Comparison of ENCODE assay signal across 15 mouse cellular contexts in genomic region chr8:124483356-124484115, GRCm38 (mm10). TPM values are rescaled to one million over a fixed set of nuclear protein-coding genes. Genes with fewer than 3 reads are reported as not detected.
A peak's percentile ranks its signal among the peaks of the same experiment; 100 is the strongest.
DNase-seq lines count a peak whose midpoint lies in the region; ATAC-seq and TF ChIP-seq lines count a peak whose summit lies in the region.
"Had no signal": no experiment of that assay in that cellular context is flagged by ENCODE, and none has a peak within 500 bp of the region (broad histone marks: within the 10 kb centered on the region; RNA-seq: fewer than 3 reads in every experiment).

No protein-coding gene starts in this region.

- TF ChIP-seq CTCF in kidney, adult 2 months (conservative IDR thresholded peaks at IDR 0.05; ENCODE audit: insufficient read depth, insufficient read length, low read depth, low read length): peak; percentile 32; the same call in 1 of the 2 replicates
- peak; percentile 32 for TF ChIP-seq CTCF in midbrain, postnatal 0 days (IDR thresholded peaks at IDR 0.05)
- TF ChIP-seq CTCF in stomach, postnatal 0 days (IDR thresholded peaks at IDR 0.05; ENCODE audit: low read depth): peak; percentile 34; the same call in 1 of the 2 replicates

- no peak overlapping the region for H3K4me2 ChIP-seq in midbrain, postnatal 0 days (ENCODE audit: low read depth, low read length, poor library complexity, severe bottlenecking)
- H3K4me2 ChIP-seq in midbrain, embryonic 13.5 days (replicated peaks): no peak overlapping the region
- no peak overlapping the region for H3K4me2 ChIP-seq in stomach, postnatal 0 days (replicated peaks; ENCODE audit: low read depth)
- H3K4me2 ChIP-seq: limb, embryonic 12.5 days; neural tube, embryonic 15.5 days had no signal

- no peak overlapping the region for H3K9ac ChIP-seq in midbrain, postnatal 0 days (replicated peaks; ENCODE audit: low read length, poor library complexity, severe bottlenecking)
- no peak overlapping the region for H3K9ac ChIP-seq in midbrain, embryonic 13.5 days (replicated peaks)
- no peak overlapping the region for H3K9ac ChIP-seq in stomach, postnatal 0 days (ENCODE audit: low read length)
- H3K9ac ChIP-seq: limb, embryonic 12.5 days; neural tube, embryonic 15.5 days had no signal

- no peaks in the 10 kb centered on the region for H3K27me3 ChIP-seq in kidney, adult 2 months (replicated peaks; ENCODE audit: control insufficient read depth, insufficient read depth, low read length)
- H3K27me3 ChIP-seq in midbrain, postnatal 0 days (ENCODE audit: insufficient read depth, low read length): no peaks in the 10 kb centered on the region
- H3K27me3 ChIP-seq in midbrain, embryonic 13.5 days: no peaks in the 10 kb centered on the region
- no peaks in the 10 kb centered on the region for H3K27me3 ChIP-seq in stomach, postnatal 0 days (ENCODE audit: control insufficient read depth, insufficient read depth, low read length)
- H3K27me3 ChIP-seq: limb, embryonic 12.5 days; neural tube, embryonic 15.5 days had no signal

- no peak overlapping the region for H3K27ac ChIP-seq in kidney, adult 2 months (ENCODE audit: insufficient read depth, low read depth, low read length)
- no peak overlapping the region for H3K27ac ChIP-seq in midbrain, postnatal 0 days (ENCODE audit: low read depth, low read length)
- no peak overlapping the region for H3K27ac ChIP-seq in midbrain, embryonic 13.5 days
- no peak overlapping the region for H3K27ac ChIP-seq in stomach, postnatal 0 days (replicated peaks)
- H3K27ac ChIP-seq: limb, embryonic 12.5 days; neural tube, embryonic 15.5 days had no signal

- no peak for TF ChIP-seq POLR2A in kidney, adult 2 months (IDR thresholded peaks at IDR 0.05; ENCODE audit: low read depth, low read length)

- no peaks in the 10 kb centered on the region for H3K9me3 ChIP-seq in midbrain, postnatal 0 days (ENCODE audit: low read length)
- 0 out of 2 replicates have a peak, but pooled peaks cover 3% of the 10 kb centered on the region for H3K9me3 ChIP-seq in midbrain, embryonic 13.5 days
- no peaks in the 10 kb centered on the region for H3K9me3 ChIP-seq in stomach, postnatal 0 days (ENCODE audit: control insufficient read depth, low read length)
- H3K9me3 ChIP-seq: limb, embryonic 12.5 days; neural tube, embryonic 15.5 days had no signal

- 69% methylated on average over 7 of the region's 7 CpGs for WGBS in kidney, adult 2 months
- 74% methylated on average over 7 of the region's 7 CpGs for WGBS in midbrain, postnatal 0 days
- 69% methylated on average over 7 of the region's 7 CpGs for WGBS in midbrain, embryonic 13.5 days
- WGBS in stomach, postnatal 0 days: 70% methylated on average over 7 of the region's 7 CpGs

- H3K36me3 ChIP-seq in kidney, adult 2 months (ENCODE audit: control insufficient read depth, insufficient read depth, low read length): no peaks in the 10 kb centered on the region
- H3K36me3 ChIP-seq in midbrain, postnatal 0 days (ENCODE audit: insufficient read depth, low read length): no peaks in the 10 kb centered on the region
- H3K36me3 ChIP-seq in midbrain, embryonic 13.5 days: no peaks in the 10 kb centered on the region
- no peaks in the 10 kb centered on the region for H3K36me3 ChIP-seq in stomach, postnatal 0 days (ENCODE audit: control insufficient read depth, insufficient read depth, low read length)
- H3K36me3 ChIP-seq: limb, embryonic 12.5 days; neural tube, embryonic 15.5 days had no signal

- TF ChIP-seq EP300 in stomach, postnatal 0 days (optimal IDR thresholded peaks at IDR 0.05): no peak

- H3K4me3 ChIP-seq in kidney, adult 2 months (ENCODE audit: insufficient read depth, low read depth, low read length): no peak overlapping the region
- H3K4me3 ChIP-seq in midbrain, postnatal 0 days (ENCODE audit: low read depth, low read length): no peak overlapping the region
- no peak overlapping the region for H3K4me3 ChIP-seq in midbrain, embryonic 13.5 days (replicated peaks)
- no peak overlapping the region for H3K4me3 ChIP-seq in stomach, postnatal 0 days (ENCODE audit: low read depth, low read length)
- H3K4me3 ChIP-seq: limb, embryonic 12.5 days; neural tube, embryonic 15.5 days had no signal

- no peak for ATAC-seq in midbrain, postnatal 0 days (ENCODE audit: low FRiP score)
- no peak for ATAC-seq in midbrain, embryonic 13.5 days
- no peak for ATAC-seq in stomach, postnatal 0 days (ENCODE audit: low FRiP score, low TSS enrichment)
- ATAC-seq: forebrain, embryonic 14.5 days had no signal

- H3K4me1 ChIP-seq in kidney, adult 2 months (ENCODE audit: control insufficient read depth, insufficient read depth, low read length): no peaks in the 10 kb centered on the region
- H3K4me1 ChIP-seq in midbrain, postnatal 0 days (ENCODE audit: insufficient read depth, low read length): no peaks in the 10 kb centered on the region
- no peaks in the 10 kb centered on the region for H3K4me1 ChIP-seq in midbrain, embryonic 13.5 days (replicated peaks)
- H3K4me1 ChIP-seq in stomach, postnatal 0 days (replicated peaks; ENCODE audit: control insufficient read depth, insufficient read depth): no peaks in the 10 kb centered on the region
- H3K4me1 ChIP-seq: limb, embryonic 12.5 days had no signal

- peak; percentile 68 for DNase-seq in kidney, adult 2 months
- no peak for DNase-seq in kidney, adult 11 months
- no peak for DNase-seq in midbrain, postnatal 0 days (ENCODE audit: low spot score)
- DNase-seq in NIH3T3 (ENCODE audit: low read depth): peak; percentile 14
- DNase-seq in stomach, postnatal 0 days (ENCODE audit: low spot score): no peak
- no peak for DNase-seq in urinary bladder, postnatal 36 days (ENCODE audit: low spot score in 2 of 2)
- DNase-seq: adrenal gland, postnatal 10 days; kidney, adult 18-20 months; spleen, adult 18-20 months had no signal

RNA-seq across cellular contexts. Expression of gene Cog2, which starts 37.0 kb away (rescaled TPM):
- 21.2 and 21.3 TPM in 2 replicates for polyA plus RNA-seq in kidney, adult 2 months (2012; rRNA removed)
- 26.2 and 26.7 TPM in 2 replicates for total RNA-seq in midbrain, postnatal 0 days (2014; rRNA removed)
- polyA plus RNA-seq in midbrain, postnatal 0 days (2015; fragmentation: Nextera tagmentation; extraction: Ambion mirVana): 15.8 and 18.8 TPM in 2 replicates
- 38.2 and 40.6 TPM in 2 replicates for polyA plus RNA-seq in midbrain, embryonic 13.5 days (2015; fragmentation: Nextera tagmentation; extraction: Ambion mirVana)
- polyA plus RNA-seq in stomach, postnatal 0 days (2015; fragmentation: Nextera tagmentation; extraction: Ambion mirVana): 23.3 and 24.9 TPM in 2 replicates

RNA-seq across cellular contexts. Expression of gene Pgbd5, which starts 44.1 kb away (rescaled TPM):
- polyA plus RNA-seq in kidney, adult 2 months (2012; rRNA removed): 0.39 and 0.41 TPM in 2 replicates
- total RNA-seq in midbrain, postnatal 0 days (2014; rRNA removed): 61.1 and 77.0 TPM in 2 replicates
- polyA plus RNA-seq in midbrain, postnatal 0 days (2015; fragmentation: Nextera tagmentation; extraction: Ambion mirVana): 12.2 and 13.5 TPM in 2 replicates
- polyA plus RNA-seq in midbrain, embryonic 13.5 days (2015; fragmentation: Nextera tagmentation; extraction: Ambion mirVana): 7.6 and 8.6 TPM in 2 replicates
- polyA plus RNA-seq in stomach, postnatal 0 days (2015; fragmentation: Nextera tagmentation; extraction: Ambion mirVana): 1.9 and 2.0 TPM in 2 replicates
- total RNA-seq: granulocyte monocyte progenitor cell, adult 5-6 weeks; hematopoietic stem cell, adult 5-6 weeks had no signal

Comparison
In these comparisons a context has a peak if more than half of its experiments do, and no peak if none do; other contexts are left out.
1. DNase-seq: peak in kidney, adult 2 months (single experiment) and NIH3T3 (single experiment); none in kidney, adult 11 months (single experiment), midbrain, postnatal 0 days (single experiment), stomach, postnatal 0 days (single experiment) and urinary bladder, postnatal 36 days (0 of 2).
2. Peak in every context shown above with its lines, with median percentiles within 50 percentile points of each other: CTCF ChIP-seq.